Mouse (Mus musculus): ENCODE results near the gene Rph3al.

DNA sequence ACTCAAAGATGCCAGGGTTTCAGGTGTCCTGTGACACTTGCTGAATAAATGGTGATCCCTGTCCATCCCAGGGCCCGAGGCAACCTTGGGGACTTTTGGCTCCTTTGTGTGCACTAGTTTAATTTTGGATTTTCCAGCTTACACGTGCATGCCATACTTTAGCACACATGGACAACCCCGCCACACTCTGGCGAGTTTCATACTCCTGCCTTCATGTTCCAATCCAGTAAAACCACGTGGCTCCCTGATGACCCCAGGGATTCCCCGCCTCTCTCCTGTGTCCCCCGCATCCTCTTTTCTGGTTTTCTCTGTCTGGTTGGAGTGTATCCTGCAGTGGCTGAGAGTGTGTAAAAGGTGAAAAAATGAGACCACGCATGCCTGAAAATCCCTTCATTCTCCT, 110.8 kb downstream of the Rph3al start:
- no peak for TF ChIP-seq CTCF (IDR thresholded peaks at IDR 0.05; ENCODE audit: low read depth, low read length)
- TF ChIP-seq GATA1 (IDR thresholded peaks at IDR 0.05; ENCODE audit: borderline replicate concordance, low read length), result no peak
- no peak for TF ChIP-seq TAL1 (conservative IDR thresholded peaks at IDR 0.05; ENCODE audit: low read depth, low read length)
